Mouse (Mus musculus): ENCODE measurements around the gene Olfr884. TPM values are rescaled to one million over a fixed set of nuclear protein-coding genes. Genes with fewer than 3 reads are reported as not detected.

The Olfr884 gene
- not detected in 2 replicates for polyA plus RNA-seq (2012; rRNA removed)

GRCm38 (mm10) chr9:38046255-38046654 lies at the start of gene Olfr884:
Olfr884 (plus strand) TSS chr9:38046555.
- Histone ChIP-seq H3K27me3 (ENCODE audit: control insufficient read depth, insufficient read depth, low read length) (no peaks in the 10 kb centered on the region), H3K27ac (ENCODE audit: insufficient read depth, low read length) (no peak within 1 kb of the TSS), H3K4me3 (replicated peaks; ENCODE audit: insufficient read depth, low read depth, low read length) (no peak within 1 kb of the TSS), H3K4me1 (ENCODE audit: control insufficient read depth, insufficient read depth, low read length) (no peaks in the 10 kb centered on the region)
- WGBS: 52% methylated on average over 1 of the region's 1 CpGs
- no peak for TF ChIP-seq POLR2A (IDR thresholded peaks at IDR 0.05; ENCODE audit: borderline replicate concordance, insufficient read depth, low read length)
- TF ChIP-seq CTCF (IDR thresholded peaks at IDR 0.05; ENCODE audit: borderline replicate concordance, insufficient read depth, low read depth, low read length): no peak
- DNase-seq: no peak

- WGBS: 60% methylated on average over 2 of the region's 2 CpGs
- TF ChIP-seq POLR2A (IDR thresholded peaks at IDR 0.05; ENCODE audit: borderline replicate concordance, insufficient read depth, low read length) (no peak), CTCF (IDR thresholded peaks at IDR 0.05; ENCODE audit: borderline replicate concordance, insufficient read depth, low read depth, low read length) (no peak)
These were observed 47.7 kb upstream of the Olfr884 start for GRCm38 (mm10) chr9:37998581-37999204.

GRCm38 (mm10) chr9:38000021-38000420 lies 46.3 kb upstream of the Olfr884 start:
- H3K27me3 ChIP-seq (ENCODE audit: control insufficient read depth, insufficient read depth, low read length): no peaks in the 10 kb centered on the region
- TF ChIP-seq POLR2A (IDR thresholded peaks at IDR 0.05; ENCODE audit: borderline replicate concordance, insufficient read depth, low read length) (no peak), CTCF (IDR thresholded peaks at IDR 0.05; ENCODE audit: borderline replicate concordance, insufficient read depth, low read depth, low read length) (no peak)
- no peaks in the 10 kb centered on the region for H3K4me1 ChIP-seq (ENCODE audit: control insufficient read depth, insufficient read depth, low read length)
- WGBS: 13% methylated on average over 1 of the region's 1 CpGs
- DNase-seq: no peak
- H3K27ac ChIP-seq (ENCODE audit: insufficient read depth, low read length): no peak overlapping the region
- no peak overlapping the region for H3K4me3 ChIP-seq (replicated peaks; ENCODE audit: insufficient read depth, low read depth, low read length)

More at GRCm38 (mm10) chr9:37998581-37999204, 47.7 kb upstream of the Olfr884 start:
- DNase-seq: no peak
- Histone ChIP-seq H3K4me1 (ENCODE audit: control insufficient read depth, insufficient read depth, low read length) (no peaks in the 10 kb centered on the region), H3K4me3 (replicated peaks; ENCODE audit: insufficient read depth, low read depth, low read length) (no peak overlapping the region), H3K27ac (ENCODE audit: insufficient read depth, low read length) (no peak overlapping the region), H3K27me3 (ENCODE audit: control insufficient read depth, insufficient read depth, low read length) (no peaks in the 10 kb centered on the region)

GRCm38 (mm10) chr9:38025508-38025907 lies 20.8 kb upstream of the Olfr884 start, which contains the start of gene Olfr883:
Olfr883 (plus strand) TSS chr9:38025808.
- 89% methylated on average over 1 of the region's 1 CpGs for WGBS
- H3K27ac ChIP-seq (ENCODE audit: insufficient read depth, low read length): no peak within 1 kb of the TSS
- no peaks in the 10 kb centered on the region for H3K4me1 ChIP-seq (ENCODE audit: control insufficient read depth, insufficient read depth, low read length)
- TF ChIP-seq CTCF (IDR thresholded peaks at IDR 0.05; ENCODE audit: borderline replicate concordance, insufficient read depth, low read depth, low read length) (no peak), POLR2A (IDR thresholded peaks at IDR 0.05; ENCODE audit: borderline replicate concordance, insufficient read depth, low read length) (no peak)
- no peak within 1 kb of the TSS for H3K4me3 ChIP-seq (replicated peaks; ENCODE audit: insufficient read depth, low read depth, low read length)
- no peaks in the 10 kb centered on the region for H3K27me3 ChIP-seq (ENCODE audit: control insufficient read depth, insufficient read depth, low read length)
- DNase-seq: no peak

GRCm38 (mm10) chr9:38061022-38061421 lies 14.7 kb downstream of the Olfr884 start, which contains the start of gene Olfr885:
Olfr885 (plus strand) TSS chr9:38061322.
- Histone ChIP-seq H3K4me3 (replicated peaks; ENCODE audit: insufficient read depth, low read depth, low read length) (no peak within 1 kb of the TSS), H3K27ac (ENCODE audit: insufficient read depth, low read length) (no peak within 1 kb of the TSS), H3K27me3 (ENCODE audit: control insufficient read depth, insufficient read depth, low read length) (no peaks in the 10 kb centered on the region), H3K4me1 (ENCODE audit: control insufficient read depth, insufficient read depth, low read length) (no peaks in the 10 kb centered on the region)
- no peak for DNase-seq
- TF ChIP-seq CTCF (IDR thresholded peaks at IDR 0.05; ENCODE audit: borderline replicate concordance, insufficient read depth, low read depth, low read length): no peak
- no peak for TF ChIP-seq POLR2A (IDR thresholded peaks at IDR 0.05; ENCODE audit: borderline replicate concordance, insufficient read depth, low read length)
- WGBS: 91% methylated on average over 3 of the region's 3 CpGs

GRCm38 (mm10) chr9:38083772-38084171 lies 37.4 kb downstream of the Olfr884 start, which contains the start of gene Olfr887:
Olfr887 (plus strand) TSS chr9:38084072.
- DNase-seq: no peak
- WGBS: 87% methylated on average over 1 of the region's 1 CpGs

More at GRCm38 (mm10) chr9:38083772-38084171, 37.4 kb downstream of the Olfr884 start, which contains the start of gene Olfr887:
- Histone ChIP-seq H3K27me3 (ENCODE audit: control insufficient read depth, insufficient read depth, low read length) (no peaks in the 10 kb centered on the region), H3K4me3 (replicated peaks; ENCODE audit: insufficient read depth, low read depth, low read length) (no peak within 1 kb of the TSS), H3K4me1 (ENCODE audit: control insufficient read depth, insufficient read depth, low read length) (no peaks in the 10 kb centered on the region), H3K27ac (ENCODE audit: insufficient read depth, low read length) (no peak within 1 kb of the TSS)
- TF ChIP-seq POLR2A (IDR thresholded peaks at IDR 0.05; ENCODE audit: borderline replicate concordance, insufficient read depth, low read length): no peak
- no peak for TF ChIP-seq CTCF (IDR thresholded peaks at IDR 0.05; ENCODE audit: borderline replicate concordance, insufficient read depth, low read depth, low read length)

Other genes with a start within 250 kb of the Olfr884 start
- gene Olfr876, start 243.5 kb upstream of the Olfr884 start, polyA plus RNA-seq (2012; rRNA removed): not detected in 2 replicates
- gene Olfr877, start 192.3 kb upstream of the Olfr884 start, polyA plus RNA-seq (2012; rRNA removed): not detected in 2 replicates
- gene Olfr145, start 149.8 kb upstream of the Olfr884 start, polyA plus RNA-seq (2012; rRNA removed): not detected in 2 replicates
- gene Olfr878, start 128.7 kb upstream of the Olfr884 start, polyA plus RNA-seq (2012; rRNA removed): not detected in 2 replicates
- gene Olfr881, start 54.7 kb upstream of the Olfr884 start, polyA plus RNA-seq (2012; rRNA removed): not detected in 2 replicates
- gene Olfr883, start 20.7 kb upstream of the Olfr884 start, polyA plus RNA-seq (2012; rRNA removed): not detected in 2 replicates
- gene Olfr885, start 14.8 kb downstream of the Olfr884 start, polyA plus RNA-seq (2012; rRNA removed): not detected in 2 replicates
- gene Olfr887, start 37.5 kb downstream of the Olfr884 start, polyA plus RNA-seq (2012; rRNA removed): not detected in 2 replicates
- not detected in 2 replicates for gene Olfr888, start 61.6 kb downstream of the Olfr884 start, polyA plus RNA-seq (2012; rRNA removed)
- not detected in 2 replicates for gene Olfr889, start 68.6 kb downstream of the Olfr884 start, polyA plus RNA-seq (2012; rRNA removed)
- not detected in 2 replicates for gene Olfr890, start 96.0 kb downstream of the Olfr884 start, polyA plus RNA-seq (2012; rRNA removed)
- gene Olfr891, start 134.3 kb downstream of the Olfr884 start, polyA plus RNA-seq (2012; rRNA removed): not detected in 2 replicates
- gene Olfr893, start 161.8 kb downstream of the Olfr884 start, polyA plus RNA-seq (2012; rRNA removed): not detected in 2 replicates
- not detected in 2 replicates for gene Olfr894, start 171.5 kb downstream of the Olfr884 start, polyA plus RNA-seq (2012; rRNA removed)
- gene Olfr143, start 206.2 kb downstream of the Olfr884 start, polyA plus RNA-seq (2012; rRNA removed): not detected in 2 replicates
- gene Olfr895, start 221.3 kb downstream of the Olfr884 start, polyA plus RNA-seq (2012; rRNA removed): not detected in 2 replicates
- gene Olfr896-ps1, start 244.6 kb downstream of the Olfr884 start, polyA plus RNA-seq (2012; rRNA removed): not detected in 2 replicates

All from cerebellum, adult 2 months (tissue).